Mouse (Mus musculus): Measurements from ENCODE around the gene Slc2a12.

Slc2a12 gene

GRCm38 (mm10) chr10:22644853-22645491, at the start of gene Slc2a12:
Slc2a12 (plus strand) TSS chr10:22645011.
- no peak for DNase-seq (ENCODE audit: low spot score)

DNA sequence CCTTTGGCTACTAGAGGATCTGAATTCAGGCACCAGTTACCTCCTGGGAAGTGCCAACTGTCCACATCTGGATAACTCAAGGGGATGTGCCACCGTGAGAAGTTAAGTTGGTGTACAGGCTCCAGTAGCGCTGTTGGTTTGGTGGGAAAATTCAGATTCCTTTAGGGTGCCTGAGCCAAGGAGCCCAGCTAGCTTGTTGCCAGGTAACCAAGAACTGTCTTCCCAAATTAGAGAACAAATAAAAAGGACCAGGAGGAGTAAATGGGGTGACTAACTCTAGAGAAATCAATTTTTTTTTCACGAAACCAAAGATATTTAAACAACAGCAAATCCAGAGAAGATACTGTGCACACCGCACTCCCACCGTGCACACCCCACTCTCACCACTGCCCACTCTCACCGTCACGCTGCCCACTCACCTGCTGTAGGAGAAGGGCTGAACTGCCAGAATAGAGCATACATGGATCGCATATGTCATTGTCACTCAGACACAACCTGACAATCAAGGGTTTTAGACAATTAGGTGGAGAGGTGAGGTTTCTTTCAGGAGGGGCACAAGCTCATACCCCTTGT, 45.8 kb upstream of the Slc2a12 start:
- DNase-seq (ENCODE audit: low spot score) = no peak

- no peak for DNase-seq (ENCODE audit: low spot score)
Measured at GRCm38 (mm10) chr10:22601046-22601445, 43.8 kb upstream of the Slc2a12 start.

GRCm38 (mm10) chr10:22604801-22605200, 40.0 kb upstream of the Slc2a12 start:
- no peak for DNase-seq (ENCODE audit: low spot score)

DNA sequence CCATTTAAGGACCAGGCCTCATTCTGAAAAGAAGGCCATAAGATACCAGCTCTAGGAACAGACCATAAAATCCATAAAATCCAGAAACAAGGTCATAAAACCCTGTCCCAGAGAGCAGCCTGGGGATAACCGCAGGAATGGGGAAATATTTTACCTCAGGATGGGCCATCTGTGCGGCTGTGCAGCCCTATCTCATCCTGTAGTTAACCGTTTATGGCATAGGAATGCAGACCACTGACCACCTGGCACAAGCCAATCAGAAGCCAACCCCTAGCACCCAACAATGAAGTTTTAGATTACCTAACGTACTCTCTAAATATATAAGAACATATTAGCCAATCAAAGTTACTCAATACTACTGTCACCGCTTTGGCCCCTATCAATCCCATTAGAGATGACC, 36.5 kb upstream of the Slc2a12 start:
- no peak for DNase-seq (ENCODE audit: low spot score)

DNA sequence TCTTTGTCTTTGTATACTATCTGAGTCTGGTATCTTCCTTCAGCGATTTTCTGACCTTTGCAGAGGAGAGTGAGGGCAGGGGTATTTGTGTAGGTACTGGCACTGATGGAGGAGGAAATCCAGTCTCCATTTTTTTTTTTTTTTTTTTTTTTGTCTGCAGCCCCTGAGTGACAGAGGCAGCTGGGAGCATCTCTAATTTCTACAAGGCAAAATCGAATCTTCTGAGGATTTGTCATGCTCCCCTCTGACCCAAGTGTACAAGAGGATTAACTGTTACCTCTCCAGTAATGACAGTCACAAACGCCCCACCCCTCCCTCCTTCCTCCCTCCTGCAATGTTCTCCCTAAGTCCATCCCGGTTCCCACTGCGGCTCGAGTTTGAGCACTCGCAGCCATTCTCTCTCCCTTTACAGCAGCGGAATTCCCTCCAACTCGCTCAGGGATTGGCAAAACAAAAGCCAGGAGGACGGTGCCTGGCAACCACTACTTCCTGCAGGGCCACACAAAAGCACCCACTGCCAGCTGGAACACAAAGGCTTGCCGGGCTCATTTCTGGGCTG, 35.9 kb upstream of the Slc2a12 start:
- DNase-seq (ENCODE audit: low spot score) = no peak

- no peak for DNase-seq (ENCODE audit: low spot score)
Measured at GRCm38 (mm10) chr10:22613301-22613700, 31.5 kb upstream of the Slc2a12 start.

DNA sequence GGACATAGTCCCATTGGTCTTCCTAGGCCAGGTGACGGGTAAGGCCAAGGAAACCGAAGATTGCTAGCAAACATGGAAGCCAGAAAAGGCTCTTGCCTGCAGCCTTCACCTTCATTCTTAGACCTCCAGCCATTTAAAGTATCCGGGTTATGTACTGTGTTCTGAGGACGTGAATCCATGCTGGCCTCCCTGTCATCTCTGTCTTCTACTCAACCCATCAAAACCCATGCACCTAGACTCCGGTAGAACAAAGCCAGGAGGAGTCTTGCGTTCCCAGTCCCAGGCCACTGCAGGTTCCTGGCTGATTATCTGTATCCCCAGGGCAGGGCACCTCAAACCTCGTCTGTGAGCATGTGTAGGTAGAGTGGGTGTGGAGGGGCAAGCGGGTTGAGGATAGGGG, 30.3 kb upstream of the Slc2a12 start:
- no peak for DNase-seq (ENCODE audit: low spot score)

GRCm38 (mm10) chr10:22615309-22615708, 29.5 kb upstream of the Slc2a12 start:
- DNase-seq (ENCODE audit: low spot score) = no peak

DNA sequence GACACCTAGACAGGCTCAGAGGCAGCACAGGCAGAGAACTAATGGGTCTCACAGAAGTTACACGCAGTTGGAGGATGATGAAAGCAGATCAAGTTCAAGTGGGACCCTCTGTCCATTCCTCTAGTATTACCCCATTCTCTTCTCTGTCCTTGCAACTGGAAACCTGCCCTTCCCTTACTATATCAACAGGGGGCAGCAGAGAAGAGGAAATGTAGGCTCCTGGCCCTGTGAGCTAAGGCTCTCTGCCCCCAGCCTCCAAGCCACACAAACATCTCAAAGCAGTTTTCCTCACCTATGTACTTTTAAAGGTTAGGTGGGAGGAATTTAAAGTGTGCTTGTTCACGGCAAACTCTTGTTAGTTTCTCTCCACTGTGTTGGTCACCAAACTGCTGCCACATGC, 26.0 kb upstream of the Slc2a12 start:
- no peak for DNase-seq (ENCODE audit: low spot score)

DNA sequence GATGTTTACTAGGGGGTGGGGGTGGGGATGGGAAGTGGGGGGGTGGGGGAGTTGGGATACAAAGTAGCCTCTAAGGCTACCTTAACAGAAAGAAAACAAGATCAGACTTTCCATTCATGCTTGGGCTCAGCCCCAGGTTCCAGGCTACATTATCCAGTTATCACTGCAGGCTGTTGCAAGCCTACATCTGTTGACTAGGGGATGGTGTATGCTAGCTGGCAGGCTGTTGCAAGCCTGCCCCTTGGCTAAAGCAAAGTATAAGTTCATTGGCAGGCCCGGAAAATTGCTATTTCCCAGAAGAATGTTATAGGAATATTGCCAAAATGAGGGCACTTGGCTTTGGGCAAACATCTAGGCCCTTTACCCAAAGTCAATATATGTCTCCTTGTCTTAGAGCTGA, 16.0 kb upstream of the Slc2a12 start:
- no peak for DNase-seq (ENCODE audit: low spot score)

- no peak for DNase-seq (ENCODE audit: low spot score)
Measured at GRCm38 (mm10) chr10:22631103-22631502, 13.7 kb upstream of the Slc2a12 start.

DNA sequence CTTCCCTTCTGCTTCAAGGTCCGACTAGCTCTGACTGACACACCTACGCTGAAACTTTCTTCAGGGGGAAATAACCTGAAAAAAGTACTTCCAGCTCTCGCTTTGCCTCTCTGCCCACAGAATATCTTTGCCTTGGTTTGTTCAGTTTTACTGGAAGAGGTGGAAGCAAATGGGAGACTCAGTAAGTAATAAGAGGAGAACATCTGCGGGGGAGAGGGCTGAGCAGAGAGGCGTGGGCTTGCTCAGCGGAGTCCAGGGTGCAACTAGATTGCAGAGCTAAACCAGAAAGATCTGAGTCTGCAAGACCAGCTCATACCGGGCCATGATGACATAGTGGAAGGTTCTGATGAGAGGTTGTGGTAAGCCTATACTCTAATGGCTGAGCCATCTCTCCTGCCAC, 13.3 kb upstream of the Slc2a12 start:
- DNase-seq (ENCODE audit: low spot score) = no peak

DNA sequence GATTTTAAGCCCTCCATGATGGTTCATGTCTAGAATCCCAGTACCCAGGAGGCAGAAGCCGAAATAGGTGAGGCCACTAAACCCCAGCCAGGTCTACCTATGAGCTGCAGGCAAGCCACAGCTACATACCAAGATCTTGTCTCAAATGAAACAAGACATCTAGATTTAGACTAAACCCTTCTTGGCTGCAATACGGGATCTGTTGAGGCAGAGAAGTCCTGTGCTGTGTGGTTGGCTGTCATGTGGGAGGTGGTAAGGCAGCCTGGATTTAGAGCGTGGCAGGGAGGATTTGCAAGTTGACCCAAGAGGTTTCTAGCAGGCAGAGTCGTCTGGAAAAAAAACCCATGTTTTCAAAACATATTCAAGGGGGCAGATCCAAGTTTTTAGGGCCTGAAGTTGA, 12.9 kb upstream of the Slc2a12 start:
- no peak for DNase-seq (ENCODE audit: low spot score)

GRCm38 (mm10) chr10:22633406-22634306, 11.2 kb upstream of the Slc2a12 start:
- DNase-seq (ENCODE audit: low spot score) = no peak

- DNase-seq (ENCODE audit: low spot score) = no peak
Measured at GRCm38 (mm10) chr10:22637241-22637640, 7.6 kb upstream of the Slc2a12 start.

DNA sequence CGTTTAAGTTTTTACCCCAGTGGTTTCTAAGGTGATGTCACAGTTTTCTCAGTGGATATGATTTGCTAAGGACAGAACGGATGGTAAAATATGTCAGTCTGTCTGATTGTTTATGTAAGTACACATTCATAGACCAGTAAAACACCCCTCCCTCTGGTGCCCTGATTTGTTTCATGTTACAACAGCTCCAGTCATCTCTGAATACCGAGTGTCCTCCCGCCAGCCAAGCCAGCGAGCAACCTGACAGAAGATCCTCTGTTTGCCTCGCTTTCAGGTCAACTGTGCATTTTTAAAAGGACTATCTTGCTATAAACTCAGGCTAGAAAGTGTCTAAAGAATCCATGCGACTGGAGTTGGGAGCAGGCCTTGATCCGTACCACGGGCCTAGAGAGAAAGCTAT, 640 bp upstream of the Slc2a12 start:
- DNase-seq (ENCODE audit: low spot score) = no peak

DNA sequence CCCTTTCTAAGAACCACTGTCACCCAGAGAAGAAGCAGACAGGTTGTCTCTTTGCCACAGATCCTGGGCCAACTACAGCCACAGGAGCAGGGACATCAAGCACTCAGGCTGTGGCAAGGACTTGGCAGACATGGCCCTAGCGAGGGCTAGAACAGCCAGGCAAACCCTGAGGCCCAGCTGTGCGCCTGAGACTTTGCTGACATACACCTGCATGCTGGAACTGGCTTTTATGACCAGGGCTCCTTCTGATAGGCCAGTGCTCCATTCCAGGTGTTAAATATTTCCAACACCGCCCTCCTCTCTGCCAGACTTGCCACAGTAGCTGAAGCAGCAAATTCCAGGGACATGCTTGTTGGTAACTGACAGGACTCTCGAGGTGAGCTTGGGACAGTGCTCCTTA, 3.9 kb downstream of the Slc2a12 start:
- no peak for DNase-seq (ENCODE audit: low spot score)

DNA sequence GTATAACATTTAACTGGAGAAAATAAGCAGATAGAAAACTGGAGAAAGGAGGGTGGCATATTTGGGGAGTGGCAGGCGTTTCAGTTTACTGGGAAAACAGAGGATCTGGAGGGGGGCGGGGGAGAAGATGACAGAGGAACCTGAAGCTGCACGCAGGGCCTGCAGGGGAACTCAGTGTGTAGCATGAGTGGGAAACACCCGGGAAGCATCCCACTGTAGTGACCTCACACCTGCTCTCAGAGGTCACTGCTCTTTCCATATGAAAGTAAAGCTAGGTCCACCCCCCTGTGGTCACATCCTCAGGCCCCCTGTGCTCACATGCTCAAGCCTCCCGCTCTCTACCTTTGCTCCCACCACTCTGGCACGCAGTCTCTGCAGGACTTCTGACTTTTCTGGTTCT, 9.0 kb downstream of the Slc2a12 start:
- DNase-seq (ENCODE audit: low spot score) = no peak

DNA sequence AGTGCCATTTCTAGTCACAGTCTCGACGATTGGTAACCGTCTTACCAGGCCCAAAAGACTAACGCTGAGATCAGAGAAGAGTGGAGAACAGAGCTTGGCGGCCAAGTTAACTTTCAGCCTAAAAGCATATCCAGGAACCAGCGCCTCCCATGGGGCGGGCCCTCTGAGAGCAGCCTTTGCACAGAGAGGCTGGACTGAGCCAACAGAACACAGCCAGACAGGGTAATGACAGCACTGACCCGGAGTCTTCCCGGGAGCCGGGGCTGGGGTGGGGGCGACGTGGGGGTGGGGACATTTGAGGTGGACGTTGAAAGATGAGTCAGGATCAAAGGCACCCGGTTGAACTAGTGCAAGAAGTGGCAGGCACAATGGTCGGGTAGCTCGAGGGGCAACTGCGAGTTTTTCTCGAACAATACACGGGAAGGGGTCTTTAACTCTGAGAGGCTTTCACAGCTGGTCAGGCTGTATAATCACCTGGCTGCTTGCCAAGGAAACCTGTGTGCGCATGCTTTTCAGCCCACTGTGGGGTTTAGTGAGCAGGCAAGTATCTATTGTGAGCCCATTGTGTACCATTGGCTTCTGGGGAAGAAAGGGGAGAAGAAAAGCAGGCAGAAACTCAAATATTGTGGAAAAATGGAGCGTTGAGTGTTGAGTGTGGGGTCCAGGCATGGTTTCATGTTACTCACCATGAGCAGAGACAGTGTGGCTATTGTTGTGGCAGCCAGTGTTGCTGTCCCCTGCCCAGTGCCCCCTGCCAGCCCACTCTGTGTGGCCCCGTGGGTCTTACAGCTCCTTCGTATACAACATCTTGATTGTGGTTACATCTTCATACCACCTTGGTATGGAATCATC, 13.9 kb downstream of the Slc2a12 start:
- DNase-seq (ENCODE audit: low spot score) = no peak

DNA sequence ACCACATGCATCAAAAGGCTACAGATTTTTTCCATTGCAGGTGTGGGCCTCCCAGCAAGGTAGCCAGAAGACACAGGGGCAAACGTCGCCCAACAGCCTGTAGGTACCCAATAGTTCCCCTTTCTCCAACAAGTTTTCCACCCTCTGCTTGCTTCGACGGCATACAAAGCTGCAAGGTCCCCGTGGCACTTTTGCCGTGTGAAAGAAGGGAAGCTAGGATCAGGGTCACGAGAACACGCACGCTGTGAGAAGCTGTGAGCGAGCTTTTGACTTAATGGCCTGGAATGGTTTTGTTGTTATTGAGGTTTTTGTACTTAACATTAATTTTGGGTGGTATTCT, 14.5 kb downstream of the Slc2a12 start:
- DNase-seq (ENCODE audit: low spot score) = no peak

Measured in spleen, adult 12 weeks (tissue).